Mouse (Mus musculus) liver, postnatal 0 days (tissue): ENCODE measurements around the gene Ssc5d. TPM values are rescaled to one million over a fixed set of nuclear protein-coding genes. Genes with fewer than 3 reads are reported as not detected.

Source experiments
- ATAC-seq: fragments of 200-750 bp; cut with Nextera tagmentation; 2 replicates; pipeline ENCODE4 v1.8.0; 2017; ENCODE audit warnings: mild to moderate bottlenecking, moderate library complexity
- DNase-seq: peaks from one replicate; pipeline ENCODE4 v3.0.0-alpha.2; 2016
- H3K27ac ChIP-seq: fragments of 300-500 bp; sonication (generic); 2 replicates; pipeline ENCODE4 v1.5.1; 2014; ENCODE audit warnings: antibody characterized with exemption, moderate library complexity, mild to moderate bottlenecking, low read depth
- H3K27me3 ChIP-seq: fragments of 300-500 bp; sonication (generic); 2 replicates; pipeline ENCODE4 v1.6.1; 2014; ENCODE audit warnings: low read length, control low read depth, mixed read lengths; ENCODE audit not compliant: insufficient read depth
- H3K36me3 ChIP-seq: fragments of 300-500 bp; sonication (generic); replicated peaks from 2 replicates; pipeline ENCODE4 v1.6.1; 2014; ENCODE audit warnings: mild to moderate bottlenecking, control low read depth, low read length, moderate library complexity, mixed read lengths; ENCODE audit not compliant: insufficient read depth
- H3K4me1 ChIP-seq: fragments of 300-500 bp; sonication (generic); 2 replicates; pipeline ENCODE4 v1.6.1; 2014; ENCODE audit warnings: antibody characterized with exemption, mild to moderate bottlenecking, control low read depth; ENCODE audit not compliant: insufficient read depth
- H3K4me2 ChIP-seq: fragments of 300-500 bp; sonication (generic); 2 replicates; pipeline ENCODE4 v1.6.1; 2014; ENCODE audit warnings: low read depth, mild to moderate bottlenecking, low read length, moderate library complexity, mixed read lengths
- H3K4me3 ChIP-seq: fragments of 300-500 bp; sonication (generic); 2 replicates; pipeline ENCODE4 v1.5.1; 2014; ENCODE audit warnings: low read depth, low read length
- H3K9ac ChIP-seq: fragments of 300-500 bp; sonication (generic); replicated peaks from 2 replicates; pipeline ENCODE4 v1.6.1; 2014; ENCODE audit warnings: mild to moderate bottlenecking, moderate library complexity
- H3K9me3 ChIP-seq: fragments of 300-500 bp; sonication (generic); 2 replicates; pipeline ENCODE4 v1.6.1; 2016; ENCODE audit warnings: mild to moderate bottlenecking, control low read depth, low read length, mixed read lengths
- CTCF ChIP-seq: sonication (generic); IDR thresholded peaks from 2 replicates; pipeline ENCODE4 v1.5.1; 2016; ENCODE audit warnings: antibody characterized with exemption, low read depth
- EP300 ChIP-seq: IDR thresholded peaks from 2 replicates; pipeline ENCODE4 v1.6.1; 2016; ENCODE audit warnings: antibody characterized with exemption, low read depth, mild to moderate bottlenecking
- WGBS: fragments of 180-500 bp; shearing (Covaris S2); extraction: QIAGEN DNeasy Blood & Tissue Kit; methylation state at CpG from one replicate; pipeline ENCODE4 v1.1.7; 2014; ENCODE audit not compliant: insufficient replicate concordance; 5-methylcytosine and 5-hydroxymethylcytosine counted together
- polyA plus RNA-seq: library from polyadenylated mRNA; unstranded; fragments of >200 nt; fragmentation: Nextera tagmentation; extraction: Ambion mirVana; gene quantifications from 2 replicates; pipeline ENCODE4 v1.2.1, GENCODE M21; 2015

Gene Ssc5d
- polyA plus RNA-seq, 1 experiment from 2014 or later: 0.06 TPM

DNA sequence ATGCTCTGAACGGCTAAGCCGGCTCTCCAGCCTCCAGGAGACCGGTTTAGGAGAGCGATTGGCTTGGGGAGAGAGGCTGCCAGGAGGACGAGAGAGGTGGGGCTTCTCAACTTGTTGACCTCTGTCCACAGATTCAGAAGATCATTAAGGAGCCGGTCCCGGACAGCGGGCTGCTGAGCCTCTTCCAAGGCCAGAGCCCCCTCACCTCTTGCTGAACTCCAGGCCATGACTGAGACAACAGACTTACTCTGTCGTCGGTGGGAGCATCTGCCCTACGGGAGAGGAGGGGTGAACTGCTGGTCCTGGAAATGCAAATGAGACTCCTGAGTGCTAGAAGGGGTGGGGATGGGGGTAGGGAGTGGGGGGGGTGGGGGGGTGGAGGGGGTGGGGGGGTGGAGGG, 30.4 kb upstream of the Ssc5d start:
- WGBS: 81% methylated on average over 9 of the region's 11 CpGs
- Histone ChIP-seq H3K4me1 (peaks cover 10% of the 10 kb centered on the region), H3K9me3 (no peaks in the 10 kb centered on the region), H3K27me3 (0 out of 2 replicates have a peak, but pooled peaks cover 4% of the 10 kb centered on the region), H3K4me3 (no peak overlapping the region), H3K9ac (no peak overlapping the region), H3K4me2 (no peak overlapping the region), H3K27ac (no peak overlapping the region), H3K36me3 (peaks cover 7% of the 10 kb centered on the region; the same call in 1 of the 2 replicates)
- no peak for TF ChIP-seq EP300
- no peak for TF ChIP-seq CTCF
- DNase-seq (no peak), ATAC-seq (no peak)

DNA sequence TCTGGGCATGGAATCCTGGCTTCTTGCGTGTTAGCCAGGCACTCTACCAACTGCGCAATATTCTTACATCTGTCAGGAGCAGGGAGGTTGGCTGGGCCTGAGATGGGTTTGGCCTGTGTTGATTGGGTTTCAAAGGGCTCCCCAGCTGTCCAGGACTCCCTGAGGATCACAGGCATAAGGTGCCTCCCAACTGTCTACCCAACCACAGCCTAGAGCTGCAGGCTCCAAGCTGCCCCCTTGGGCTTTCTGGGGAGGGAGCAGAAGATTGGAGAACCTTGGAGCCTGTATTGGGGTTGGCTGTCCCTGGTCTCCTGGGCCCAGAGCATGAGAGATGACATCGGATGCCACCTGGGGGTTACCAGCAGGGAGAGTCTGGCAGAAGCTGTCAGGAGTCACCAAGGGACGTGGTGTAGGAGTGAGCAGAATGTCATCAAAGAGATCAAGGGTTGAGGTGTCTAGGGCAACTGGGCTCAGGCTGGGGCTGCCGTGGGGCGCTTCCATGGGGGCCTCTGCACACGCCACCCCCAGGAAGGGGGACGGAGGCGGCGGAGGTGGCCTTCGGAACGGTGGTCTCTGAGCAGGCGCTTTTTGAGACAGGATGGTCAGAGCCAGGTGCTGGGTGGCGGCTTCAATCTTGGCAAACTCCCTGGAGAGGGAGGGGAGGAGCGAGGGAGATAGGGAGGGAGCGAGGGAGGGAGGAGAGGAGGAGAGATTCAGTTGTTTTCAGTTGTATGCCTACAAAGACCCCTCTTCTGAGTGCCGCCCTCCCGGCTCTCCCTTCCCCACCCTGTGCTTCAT, 26.5 kb upstream of the Ssc5d start:
- ATAC-seq (peak; percentile 35; the same call in 1 of the 2 replicates), DNase-seq (no peak)

DNA sequence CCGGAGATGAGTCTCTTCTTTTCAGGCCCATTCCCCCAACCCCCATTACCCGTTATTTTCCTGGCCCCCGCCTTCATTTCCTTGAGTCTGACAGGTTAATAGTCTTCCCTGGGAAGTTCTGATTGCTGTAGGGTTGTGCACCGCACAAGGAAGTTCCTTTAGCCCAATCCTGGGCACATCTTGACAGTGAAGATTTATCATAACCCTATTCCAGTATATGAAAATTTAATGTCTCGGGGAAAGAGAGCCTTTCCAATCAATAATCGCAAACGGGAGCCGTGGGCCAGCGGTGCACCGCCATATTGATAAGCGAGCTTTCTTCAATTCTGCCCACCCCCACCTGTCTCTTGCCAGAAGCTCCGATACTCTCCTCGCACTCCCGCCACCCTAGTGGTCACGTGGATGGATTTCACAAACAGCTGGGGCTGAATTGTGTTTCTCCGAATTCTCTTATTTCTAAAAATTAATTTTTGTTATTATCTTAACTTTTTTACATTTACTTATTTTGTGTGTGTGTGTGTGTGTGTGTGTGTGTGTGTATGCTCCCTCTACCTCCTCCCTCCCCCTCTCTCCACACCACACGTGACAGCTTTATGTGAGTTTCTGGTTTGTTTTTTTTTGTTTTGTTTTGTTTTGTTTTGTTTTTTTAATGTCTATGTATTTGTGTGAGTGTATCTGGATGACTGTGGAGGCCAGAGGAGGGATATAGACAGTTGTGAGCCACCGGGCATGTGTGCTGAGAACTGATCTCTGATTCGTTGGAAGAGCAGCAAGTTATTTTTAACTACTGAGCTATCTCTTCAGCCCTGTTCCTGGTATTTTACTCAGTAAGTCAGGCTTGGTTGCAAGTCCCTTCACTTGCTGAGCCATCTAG, 25.7 kb upstream of the Ssc5d start:
- Histone ChIP-seq H3K27ac (peak overlapping the region; percentile 37; the same call in 1 of the 2 replicates), H3K9ac (peak overlapping the region; percentile 26), H3K9me3 (no peaks in the 10 kb centered on the region), H3K4me2 (peak overlapping the region; percentile 76), H3K4me3 (peak overlapping the region; percentile 39), H3K4me1 (peaks cover 16% of the 10 kb centered on the region), H3K27me3 (0 out of 2 replicates have a peak, but pooled peaks cover 4% of the 10 kb centered on the region), H3K36me3 (no peaks in the 10 kb centered on the region)
- ATAC-seq: peak; percentile 56
- 6% methylated on average over 19 of the region's 19 CpGs for WGBS
- TF ChIP-seq CTCF: 0 out of 2 replicates have a peak, but pooled peaks have one; percentile 1
- no peak for TF ChIP-seq EP300
- peak; percentile 36 for DNase-seq

More for the DNA sequence above, 26.5 kb upstream of the Ssc5d start:
- H3K4me1 ChIP-seq: peaks cover 16% of the 10 kb centered on the region
- H3K27ac ChIP-seq: 0 out of 2 replicates have a peak overlapping the region, but pooled peaks have one; percentile 29
- H3K27me3 ChIP-seq: 0 out of 2 replicates have a peak, but pooled peaks cover 4% of the 10 kb centered on the region
- peak overlapping the region; percentile 39 for H3K4me3 ChIP-seq
- H3K36me3 ChIP-seq: 0 out of 2 replicates have a peak, but pooled peaks cover 3% of the 10 kb centered on the region
- WGBS: 33% methylated on average over 18 of the region's 18 CpGs
- TF ChIP-seq EP300 (no peak), CTCF (no peak)
- no peaks in the 10 kb centered on the region for H3K9me3 ChIP-seq
- H3K9ac ChIP-seq: peak overlapping the region; percentile 26; the same call in 1 of the 2 replicates
- peak overlapping the region; percentile 76 for H3K4me2 ChIP-seq

DNA sequence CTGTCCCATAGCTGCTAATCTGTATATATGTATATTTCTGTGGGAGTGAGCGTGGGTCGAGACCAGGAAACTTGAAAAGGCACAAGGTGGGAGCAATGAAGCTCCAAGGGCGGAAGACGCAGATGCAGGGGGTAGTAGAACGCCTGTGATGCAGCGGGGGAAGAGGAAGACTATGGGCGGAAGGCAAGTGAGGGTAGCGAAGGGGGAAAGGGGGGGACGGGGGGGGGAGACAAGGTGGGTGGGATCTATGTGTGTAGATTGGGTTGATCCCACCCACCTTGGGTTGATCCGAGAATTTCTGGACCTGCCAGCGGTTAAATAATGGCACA, 25.1 kb upstream of the Ssc5d start:
- Histone ChIP-seq H3K27ac (peak overlapping the region; percentile 37; the same call in 1 of the 2 replicates), H3K9ac (no peak overlapping the region; the same call in 1 of the 2 replicates), H3K36me3 (no peaks in the 10 kb centered on the region), H3K27me3 (0 out of 2 replicates have a peak, but pooled peaks cover 4% of the 10 kb centered on the region), H3K4me3 (peak overlapping the region; percentile 39), H3K4me1 (peaks cover 16% of the 10 kb centered on the region), H3K9me3 (no peaks in the 10 kb centered on the region), H3K4me2 (peak overlapping the region; percentile 76)
- ATAC-seq (peak; percentile 4; the same call in 1 of the 2 replicates), DNase-seq (no peak)
- no peak for TF ChIP-seq EP300
- TF ChIP-seq CTCF: no peak
- 23% methylated on average over 11 of the region's 11 CpGs for WGBS

DNA sequence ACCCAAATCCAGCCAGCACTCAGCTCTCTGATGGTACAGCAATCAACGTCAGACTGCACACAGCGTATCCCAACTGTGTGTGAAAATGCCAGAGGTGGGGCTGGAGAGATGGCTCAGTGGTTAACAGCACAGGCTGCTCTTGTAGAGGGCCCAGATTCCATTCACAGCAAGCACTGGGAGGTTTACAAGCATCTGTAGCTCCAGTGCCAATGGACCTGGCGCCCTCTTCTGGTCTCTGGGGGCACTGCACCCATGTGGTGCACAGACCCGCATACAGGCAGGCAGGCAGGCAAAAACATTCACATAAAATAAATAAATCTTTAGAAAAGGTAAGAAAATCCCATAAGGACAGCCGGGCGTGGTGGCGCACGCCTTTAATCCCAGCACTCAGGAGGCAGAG, 24.4 kb upstream of the Ssc5d start:
- Histone ChIP-seq H3K9ac (no peak overlapping the region), H3K4me2 (no peak overlapping the region), H3K9me3 (no peaks in the 10 kb centered on the region), H3K4me3 (no peak overlapping the region), H3K4me1 (peaks cover 16% of the 10 kb centered on the region), H3K27ac (no peak overlapping the region), H3K36me3 (no peaks in the 10 kb centered on the region), H3K27me3 (0 out of 2 replicates have a peak, but pooled peaks cover 4% of the 10 kb centered on the region)
- TF ChIP-seq EP300 (no peak), CTCF (peak; percentile 83)
- DNase-seq (peak; percentile 81), ATAC-seq (peak; percentile 33)
- 64% methylated on average over 8 of the region's 8 CpGs for WGBS

DNA sequence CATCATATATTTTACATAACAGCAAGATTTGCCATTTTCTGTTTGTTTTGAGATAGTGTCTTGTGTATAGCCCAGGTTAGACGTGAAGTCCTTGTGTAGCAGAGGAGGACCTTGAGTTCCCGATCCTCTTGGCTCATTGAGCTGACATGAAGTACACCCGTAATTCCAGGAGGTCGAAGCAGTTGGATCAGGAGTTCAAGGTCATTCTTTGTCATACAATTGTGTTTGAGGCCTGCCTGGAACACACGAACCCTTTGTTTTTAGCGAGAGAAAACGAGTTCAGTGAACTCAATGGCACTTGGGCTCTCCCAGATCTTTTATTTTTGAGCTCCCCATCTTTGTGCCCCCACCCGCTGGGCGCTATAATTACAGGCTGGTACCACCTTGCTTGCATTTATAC, 23.2 kb upstream of the Ssc5d start:
- TF ChIP-seq EP300: no peak
- no peak for TF ChIP-seq CTCF
- Histone ChIP-seq H3K36me3 (no peaks in the 10 kb centered on the region), H3K9ac (no peak overlapping the region), H3K4me2 (no peak overlapping the region), H3K27ac (no peak overlapping the region), H3K9me3 (no peaks in the 10 kb centered on the region), H3K4me1 (peaks cover 16% of the 10 kb centered on the region), H3K4me3 (no peak overlapping the region), H3K27me3 (0 out of 2 replicates have a peak, but pooled peaks cover 4% of the 10 kb centered on the region)
- no peak for ATAC-seq
- 71% methylated on average over 9 of the region's 9 CpGs for WGBS
- DNase-seq: no peak
